Comparison of ENCODE assay signal across 8 mouse cellular contexts in the genomic region with DNA sequence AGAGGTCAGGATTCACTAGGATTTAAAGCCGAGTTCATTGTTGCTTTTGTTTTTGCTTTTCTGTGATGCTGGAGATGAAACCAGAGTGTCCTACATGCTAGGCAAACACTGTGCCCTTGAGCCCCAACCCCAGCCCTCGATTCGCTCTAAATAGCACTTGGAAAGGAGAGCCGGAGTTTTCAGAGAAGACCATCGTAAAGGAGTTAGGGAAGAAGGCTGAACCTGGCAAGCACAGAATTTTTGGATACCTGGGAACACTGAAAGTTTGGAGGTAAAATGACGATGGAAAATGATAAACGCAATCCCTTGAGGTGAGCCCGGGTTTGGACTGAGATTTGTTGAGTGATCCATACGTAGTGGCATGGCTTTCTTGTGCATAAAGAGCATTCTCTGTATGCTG. TPM values are rescaled to one million over a fixed set of nuclear protein-coding genes. Genes with fewer than 3 reads are reported as not detected.
DNase-seq lines count a peak whose midpoint lies in the region; ATAC-seq and TF ChIP-seq lines count a peak whose summit lies in the region.

No protein-coding gene starts in this region.

- peak overlapping the region; percentile 99 for H3K4me2 ChIP-seq in lung, postnatal 0 days (replicated peaks; ENCODE audit: low read depth, low read length)
- H3K4me2 ChIP-seq in liver, embryonic 13.5 days, result peak overlapping the region; percentile 69
- H3K4me2 ChIP-seq in stomach, postnatal 0 days (replicated peaks; ENCODE audit: low read depth), result peak overlapping the region; percentile 99

- no peak for TF ChIP-seq CTCF in lung, postnatal 0 days (IDR thresholded peaks at IDR 0.05)
- no peak for TF ChIP-seq CTCF in stomach, postnatal 0 days (IDR thresholded peaks at IDR 0.05; ENCODE audit: low read depth)

- peak; percentile 18 for DNase-seq in embryo, embryonic 10.5 days (ENCODE audit: low spot score)
- DNase-seq in embryo, embryonic 9.5 days (ENCODE audit: extremely low spot score), result no peak
- no peak for DNase-seq in lung, postnatal 0 days (ENCODE audit: low spot score)
- no peak for DNase-seq in lung, postnatal 36 days
- DNase-seq in liver, embryonic 13.5 days, result no peak
- DNase-seq in stomach, postnatal 0 days (ENCODE audit: low spot score), result no peak
- DNase-seq in cerebellum, adult 9-11 months, result no peak
- DNase-seq in adrenal gland, postnatal 36 days, result no peak

- no peak for TF ChIP-seq EP300 in lung, postnatal 0 days (IDR thresholded peaks at IDR 0.05)
- TF ChIP-seq EP300 in stomach, postnatal 0 days (optimal IDR thresholded peaks at IDR 0.05), result no peak

- WGBS in lung, postnatal 0 days, result 29% methylated on average over 9 of the region's 9 CpGs
- 41% methylated on average over 9 of the region's 9 CpGs for WGBS in liver, embryonic 13.5 days (ENCODE audit: insufficient replicate concordance)
- 37% methylated on average over 9 of the region's 9 CpGs for WGBS in stomach, postnatal 0 days

- H3K9me3 ChIP-seq in lung, postnatal 0 days (ENCODE audit: low read length), result no peaks in the 10 kb centered on the region
- H3K9me3 ChIP-seq in liver, embryonic 13.5 days (replicated peaks), result no peaks in the 10 kb centered on the region
- no peaks in the 10 kb centered on the region for H3K9me3 ChIP-seq in stomach, postnatal 0 days (ENCODE audit: control insufficient read depth, low read length)

- H3K4me3 ChIP-seq in lung, postnatal 0 days (ENCODE audit: low read depth, low read length), result 0 out of 2 replicates have a peak overlapping the region, but pooled peaks have one; percentile 55
- H3K4me3 ChIP-seq in liver, embryonic 13.5 days (replicated peaks), result 0 out of 2 replicates have a peak overlapping the region, but pooled peaks have one; percentile 60
- H3K4me3 ChIP-seq in stomach, postnatal 0 days (ENCODE audit: low read depth, low read length), result no peak overlapping the region

- H3K4me1 ChIP-seq in lung, postnatal 0 days (ENCODE audit: insufficient read depth, low read depth, low read length), result no peaks in the 10 kb centered on the region
- peaks cover 39% of the 10 kb centered on the region for H3K4me1 ChIP-seq in liver, embryonic 13.5 days (replicated peaks)
- H3K4me1 ChIP-seq in stomach, postnatal 0 days (replicated peaks; ENCODE audit: control insufficient read depth, insufficient read depth), result no peaks in the 10 kb centered on the region; the same call in 1 of the 2 replicates

- ATAC-seq in lung, postnatal 0 days, result no peak
- ATAC-seq in liver, embryonic 13.5 days (ENCODE audit: low read depth), result no peak
- no peak for ATAC-seq in stomach, postnatal 0 days (ENCODE audit: low FRiP score, low TSS enrichment)

- no peak overlapping the region for H3K9ac ChIP-seq in lung, postnatal 0 days (replicated peaks; ENCODE audit: low read depth)
- H3K9ac ChIP-seq in liver, embryonic 13.5 days, result no peak overlapping the region
- H3K9ac ChIP-seq in stomach, postnatal 0 days (ENCODE audit: low read length), result no peak overlapping the region

- H3K36me3 ChIP-seq in lung, postnatal 0 days (ENCODE audit: insufficient read depth, low read length), result no peaks in the 10 kb centered on the region
- H3K36me3 ChIP-seq in liver, embryonic 13.5 days, result peaks cover 1% of the 10 kb centered on the region; the same call in 1 of the 2 replicates
- no peaks in the 10 kb centered on the region; the same call in 1 of the 2 replicates for H3K36me3 ChIP-seq in stomach, postnatal 0 days (ENCODE audit: control insufficient read depth, insufficient read depth, low read length)

- H3K27ac ChIP-seq in lung, postnatal 0 days (ENCODE audit: low read length), result no peak overlapping the region
- H3K27ac ChIP-seq in liver, embryonic 13.5 days, result no peak overlapping the region
- H3K27ac ChIP-seq in stomach, postnatal 0 days (replicated peaks), result no peak overlapping the region

- no peaks in the 10 kb centered on the region for H3K27me3 ChIP-seq in lung, postnatal 0 days (replicated peaks; ENCODE audit: insufficient read depth, low read length)
- peaks cover 47% of the 10 kb centered on the region for H3K27me3 ChIP-seq in liver, embryonic 13.5 days
- no peaks in the 10 kb centered on the region for H3K27me3 ChIP-seq in stomach, postnatal 0 days (ENCODE audit: control insufficient read depth, insufficient read depth, low read length)

RNA-seq across cellular contexts. Expression of gene Sema4g, which starts 0.6 kb away (rescaled TPM):
- 0.47 and 1.0 TPM in 2 replicates for polyA plus RNA-seq in lung, postnatal 0 days (2015; fragmentation: Nextera tagmentation; extraction: Ambion mirVana)
- polyA plus RNA-seq in liver, embryonic 13.5 days (2015; fragmentation: Nextera tagmentation; extraction: Ambion mirVana), result 2.2 and 2.5 TPM in 2 replicates
- 1.4 and 1.8 TPM in 2 replicates for polyA plus RNA-seq in stomach, postnatal 0 days (2015; fragmentation: Nextera tagmentation; extraction: Ambion mirVana)
- 1 to 10 TPM; 4.2 to 5.6 TPM for total RNA-seq in adrenal gland, postnatal 36 days (2021)

RNA-seq across cellular contexts. Expression of gene Twnk, which starts 17.1 kb away (rescaled TPM):
- polyA plus RNA-seq in lung, postnatal 0 days (2015; fragmentation: Nextera tagmentation; extraction: Ambion mirVana), result 7.5 and 7.9 TPM in 2 replicates
- polyA plus RNA-seq in liver, embryonic 13.5 days (2015; fragmentation: Nextera tagmentation; extraction: Ambion mirVana), result 13.2 and 14.3 TPM in 2 replicates
- polyA plus RNA-seq in stomach, postnatal 0 days (2015; fragmentation: Nextera tagmentation; extraction: Ambion mirVana), result 7.9 and 8.5 TPM in 2 replicates
- 10 to 100 TPM; 30.8 to 33.0 TPM for total RNA-seq in adrenal gland, postnatal 36 days (2021)

RNA-seq across cellular contexts. Expression of gene Mrpl43, which starts 17.9 kb away (rescaled TPM):
- polyA plus RNA-seq in lung, postnatal 0 days (2015; fragmentation: Nextera tagmentation; extraction: Ambion mirVana), result 62.6 and 63.3 TPM in 2 replicates
- 40.2 and 42.4 TPM in 2 replicates for polyA plus RNA-seq in liver, embryonic 13.5 days (2015; fragmentation: Nextera tagmentation; extraction: Ambion mirVana)
- 67.2 and 67.3 TPM in 2 replicates for polyA plus RNA-seq in stomach, postnatal 0 days (2015; fragmentation: Nextera tagmentation; extraction: Ambion mirVana)
- 10 to 100 TPM; 49.0 to 53.6 TPM for total RNA-seq in adrenal gland, postnatal 36 days (2021)

RNA-seq across cellular contexts. Expression of gene Lzts2, which starts 25.9 kb away (rescaled TPM):
- 56.0 and 59.4 TPM in 2 replicates for polyA plus RNA-seq in lung, postnatal 0 days (2015; fragmentation: Nextera tagmentation; extraction: Ambion mirVana)
- polyA plus RNA-seq in liver, embryonic 13.5 days (2015; fragmentation: Nextera tagmentation; extraction: Ambion mirVana), result 6.9 and 8.3 TPM in 2 replicates
- 40.1 and 45.0 TPM in 2 replicates for polyA plus RNA-seq in stomach, postnatal 0 days (2015; fragmentation: Nextera tagmentation; extraction: Ambion mirVana)
- 10 to 100 TPM; 90.4 to 95.6 TPM for total RNA-seq in adrenal gland, postnatal 36 days (2021)

RNA-seq across cellular contexts. Expression of gene Pdzd7, which starts 57.2 kb away (rescaled TPM):
- 0.12 and 0.13 TPM in 2 replicates for polyA plus RNA-seq in lung, postnatal 0 days (2015; fragmentation: Nextera tagmentation; extraction: Ambion mirVana)
- polyA plus RNA-seq in liver, embryonic 13.5 days (2015; fragmentation: Nextera tagmentation; extraction: Ambion mirVana), result not detected in 2 replicates
- 0.33 TPM in 2 replicates for polyA plus RNA-seq in stomach, postnatal 0 days (2015; fragmentation: Nextera tagmentation; extraction: Ambion mirVana)
- under 1 TPM; 0.13 to 0.23 TPM for total RNA-seq in adrenal gland, postnatal 36 days (2021)
